ENCODE assay signal across 8 mouse cellular contexts in genomic region chr10:94378383-94378782, GRCm38 (mm10).
DNase-seq lines count a peak whose midpoint lies in the region; ATAC-seq and TF ChIP-seq lines count a peak whose summit lies in the region.

No protein-coding gene starts in this region.

- TF ChIP-seq CTCF in kidney, postnatal 0 days (IDR thresholded peaks at IDR 0.05; ENCODE audit: low read depth) = peak; percentile 58; the same call in 1 of the 2 replicates
- TF ChIP-seq CTCF in testis, adult 2 months (IDR thresholded peaks at IDR 0.05; ENCODE audit: control insufficient read depth, insufficient read depth, insufficient replicate concordance, low read depth, low read length) = peak; percentile 14; the same call in 1 of the 2 replicates

- 61% methylated on average over 13 of the region's 13 CpGs for WGBS in heart, embryonic 11.5 days (ENCODE audit: insufficient replicate concordance)
- 15% methylated on average over 13 of the region's 13 CpGs for WGBS in kidney, postnatal 0 days
- WGBS in liver, embryonic 13.5 days (ENCODE audit: insufficient replicate concordance) = 21% methylated on average over 13 of the region's 13 CpGs
- 48% methylated on average over 13 of the region's 13 CpGs for WGBS in neural tube, embryonic 14.5 days

- 0 out of 2 replicates have a peak, but pooled peaks cover 4% of the 10 kb centered on the region for H3K4me1 ChIP-seq in heart, embryonic 11.5 days (ENCODE audit: control insufficient read depth, insufficient read depth, low read length)
- H3K4me1 ChIP-seq in kidney, postnatal 0 days (replicated peaks; ENCODE audit: insufficient read depth, low read length) = peaks cover 8% of the 10 kb centered on the region; the same call in 1 of the 2 replicates
- H3K4me1 ChIP-seq in liver, embryonic 13.5 days (replicated peaks) = 0 out of 2 replicates have a peak, but pooled peaks cover 7% of the 10 kb centered on the region
- 0 out of 2 replicates have a peak, but pooled peaks cover 3% of the 10 kb centered on the region for H3K4me1 ChIP-seq in neural tube, embryonic 14.5 days (ENCODE audit: control insufficient read depth, insufficient read depth, low read length)
- peaks cover 8% of the 10 kb centered on the region for H3K4me1 ChIP-seq in testis, adult 2 months (ENCODE audit: control insufficient read depth, insufficient read depth, low read length)

- no peaks in the 10 kb centered on the region for H3K36me3 ChIP-seq in heart, embryonic 11.5 days (ENCODE audit: control insufficient read depth, insufficient read depth, low read length)
- no peaks in the 10 kb centered on the region for H3K36me3 ChIP-seq in kidney, postnatal 0 days (ENCODE audit: insufficient read depth, low read length)
- no peaks in the 10 kb centered on the region for H3K36me3 ChIP-seq in liver, embryonic 13.5 days
- no peaks in the 10 kb centered on the region for H3K36me3 ChIP-seq in neural tube, embryonic 14.5 days (ENCODE audit: control insufficient read depth, insufficient read depth, low read length)
- no peaks in the 10 kb centered on the region for H3K36me3 ChIP-seq in testis, adult 2 months (ENCODE audit: control insufficient read depth, insufficient read depth, low read length)

- H3K27ac ChIP-seq in heart, embryonic 11.5 days (ENCODE audit: low read depth, low read length) = no peak overlapping the region
- 0 out of 2 replicates have a peak overlapping the region, but pooled peaks have one; percentile 27 for H3K27ac ChIP-seq in kidney, postnatal 0 days
- no peak overlapping the region for H3K27ac ChIP-seq in liver, embryonic 13.5 days
- H3K27ac ChIP-seq in neural tube, embryonic 14.5 days (ENCODE audit: low read depth, low read length) = peak overlapping the region; percentile 24; the same call in 1 of the 2 replicates
- H3K27ac ChIP-seq in testis, adult 2 months (ENCODE audit: control insufficient read depth, insufficient read depth, low read depth, low read length) = no peak overlapping the region

- H3K4me2 ChIP-seq in heart, embryonic 11.5 days = no peak overlapping the region
- H3K4me2 ChIP-seq in kidney, postnatal 0 days (ENCODE audit: low read length) = peak overlapping the region; percentile 44
- peak overlapping the region; percentile 38 for H3K4me2 ChIP-seq in liver, embryonic 13.5 days
- H3K4me2 ChIP-seq in neural tube, embryonic 14.5 days (ENCODE audit: low read depth, low read length) = no peak overlapping the region

- DNase-seq in heart, adult 11 months = peak; percentile 99
- peak; percentile 86 to 90 for DNase-seq in cerebellum, postnatal 14 days
- DNase-seq in heart, adult 9 months (ENCODE audit: low spot score in 2 of 2) = peak; percentile 87 to 93
- peak; percentile 94 for DNase-seq in kidney, postnatal 0 days (ENCODE audit: low spot score)
- peak; percentile 34 for DNase-seq in liver, embryonic 13.5 days

- no peaks in the 10 kb centered on the region for H3K9me3 ChIP-seq in heart, embryonic 11.5 days (replicated peaks; ENCODE audit: control insufficient read depth, low read length)
- no peaks in the 10 kb centered on the region for H3K9me3 ChIP-seq in kidney, postnatal 0 days (replicated peaks; ENCODE audit: low read length)
- no peaks in the 10 kb centered on the region for H3K9me3 ChIP-seq in liver, embryonic 13.5 days (replicated peaks)
- no peaks in the 10 kb centered on the region for H3K9me3 ChIP-seq in neural tube, embryonic 14.5 days (ENCODE audit: control insufficient read depth, low read length)

- H3K4me3 ChIP-seq in heart, embryonic 11.5 days (ENCODE audit: low read depth, low read length) = no peak overlapping the region
- 0 out of 2 replicates have a peak overlapping the region, but pooled peaks have one; percentile 7 for H3K4me3 ChIP-seq in kidney, postnatal 0 days (replicated peaks; ENCODE audit: low read depth, low read length)
- 0 out of 2 replicates have a peak overlapping the region, but pooled peaks have one; percentile 16 for H3K4me3 ChIP-seq in liver, embryonic 13.5 days (replicated peaks)
- no peak overlapping the region for H3K4me3 ChIP-seq in neural tube, embryonic 14.5 days (ENCODE audit: low read depth, low read length)
- H3K4me3 ChIP-seq in testis, adult 2 months (ENCODE audit: control insufficient read depth, low read depth, low read length) = peak overlapping the region; percentile 59

- no peak for ATAC-seq in heart, embryonic 11.5 days (replicated peaks; ENCODE audit: insufficient number of reproducible peaks, low FRiP score, low TSS enrichment)
- ATAC-seq in kidney, postnatal 0 days (replicated peaks; ENCODE audit: low FRiP score, low read depth) = peak; percentile 78
- peak; percentile 31; the same call in 1 of the 2 replicates for ATAC-seq in liver, embryonic 13.5 days (ENCODE audit: low read depth)
- ATAC-seq in neural tube, embryonic 14.5 days (ENCODE audit: low read depth) = peak; percentile 73

- no peak overlapping the region for H3K9ac ChIP-seq in heart, embryonic 11.5 days (ENCODE audit: low read depth, low read length)
- H3K9ac ChIP-seq in kidney, postnatal 0 days (ENCODE audit: low read depth, low read length) = no peak overlapping the region
- no peak overlapping the region for H3K9ac ChIP-seq in liver, embryonic 13.5 days
- no peak overlapping the region for H3K9ac ChIP-seq in neural tube, embryonic 14.5 days (replicated peaks; ENCODE audit: low read depth, low read length)

- no peaks in the 10 kb centered on the region for H3K27me3 ChIP-seq in heart, embryonic 11.5 days (ENCODE audit: control insufficient read depth, insufficient read depth, low read length)
- no peaks in the 10 kb centered on the region for H3K27me3 ChIP-seq in kidney, postnatal 0 days (ENCODE audit: insufficient read depth, low read length)
- H3K27me3 ChIP-seq in liver, embryonic 13.5 days = no peaks in the 10 kb centered on the region
- no peaks in the 10 kb centered on the region for H3K27me3 ChIP-seq in neural tube, embryonic 14.5 days (ENCODE audit: control insufficient read depth, insufficient read depth, low read length)
- H3K27me3 ChIP-seq in testis, adult 2 months (ENCODE audit: control insufficient read depth, insufficient read depth, low read length) = no peaks in the 10 kb centered on the region

- TF ChIP-seq POLR2A in testis, adult 2 months (IDR thresholded peaks at IDR 0.05; ENCODE audit: control insufficient read depth, low read depth, low read length) = peak; percentile 22; the same call in 1 of the 2 replicates

Comparison
In these comparisons a context has a peak if more than half of its experiments do, and no peak if none do; other contexts are left out.
1. DNase-seq: peak in every context shown above with its lines; median percentile 99 in heart, adult 11 months; 94 in kidney, postnatal 0 days; 90 in heart, adult 9 months; 88 in cerebellum, postnatal 14 days; 34 in liver, embryonic 13.5 days.
2. H3K27ac ChIP-seq: peak in kidney, postnatal 0 days (single experiment) and neural tube, embryonic 14.5 days (single experiment); none in heart, embryonic 11.5 days (single experiment), liver, embryonic 13.5 days (single experiment) and testis, adult 2 months (single experiment).
3. H3K4me2 ChIP-seq: peak in kidney, postnatal 0 days (single experiment) and liver, embryonic 13.5 days (single experiment); none in heart, embryonic 11.5 days (single experiment) and neural tube, embryonic 14.5 days (single experiment).
4. H3K4me3 ChIP-seq: peak in kidney, postnatal 0 days (single experiment), liver, embryonic 13.5 days (single experiment) and testis, adult 2 months (single experiment); none in heart, embryonic 11.5 days (single experiment) and neural tube, embryonic 14.5 days (single experiment).